Mouse (Mus musculus) brain, embryonic 14.5 days (tissue): Measurements from ENCODE around the gene Plxna4. TPM values are rescaled to one million over a fixed set of nuclear protein-coding genes. Genes with fewer than 3 reads are reported as not detected.

Experiments
- DNase-seq: peaks from one replicate; pipeline ENCODE4 v3.0.0-alpha.2; 2011; ENCODE audit warnings: low read depth
- CTCF ChIP-seq: fragments of 200-500 bp; IDR thresholded peaks from 2 replicates; pipeline ENCODE4 v1.5.1; 2012; ENCODE audit warnings: inconsistent platforms, mild to moderate bottlenecking, moderate library complexity, borderline replicate concordance; ENCODE audit not compliant: insufficient read depth, insufficient read length; ENCODE audit errors: extremely low read depth
- POLR2A ChIP-seq: fragments of 200-500 bp; IDR thresholded peaks from 2 replicates; pipeline ENCODE4 v1.6.1; 2012; ENCODE audit warnings: mild to moderate bottlenecking, inconsistent platforms, borderline replicate concordance; ENCODE audit not compliant: poor library complexity, insufficient read depth, insufficient read length, severe bottlenecking; ENCODE audit errors: extremely low read depth
- polyA plus RNA-seq: library from polyadenylated mRNA; depleted of rRNA; stranded (reverse); fragments of >200 nt; gene quantifications from 2 replicates; pipeline ENCODE4 v1.2.3, GENCODE M21; 2012

Gene Plxna4
- polyA plus RNA-seq, 1 experiment = 24.6 TPM

DNA sequence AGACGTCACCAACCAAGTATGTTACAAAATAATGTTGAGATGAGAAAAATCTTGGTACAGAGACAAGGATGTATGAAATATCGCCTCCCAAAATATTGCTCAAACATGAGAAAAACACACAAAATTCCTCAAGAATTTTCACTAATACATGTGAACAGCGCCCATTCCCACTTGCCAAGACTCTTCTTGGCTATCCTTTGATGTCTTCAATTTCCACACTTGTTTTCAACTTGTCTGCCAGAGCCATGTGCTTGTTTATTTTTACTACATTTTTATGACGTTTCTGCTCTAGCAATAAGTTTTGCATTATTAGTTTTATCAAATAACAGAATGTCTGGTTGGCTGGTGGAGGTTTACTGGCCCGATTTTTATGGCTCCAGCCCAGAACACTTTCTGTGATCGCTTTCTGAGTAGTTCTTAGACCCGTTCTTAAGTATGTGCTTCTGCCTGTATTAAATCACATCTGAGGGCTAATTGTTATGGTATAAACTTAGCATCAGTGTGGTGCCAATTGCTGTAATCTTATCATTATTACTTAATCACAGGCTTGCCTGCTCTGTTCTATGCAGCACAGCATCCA lies 224.4 kb downstream of the Plxna4 start:
- DNase-seq = peak; percentile 70
- no peak for TF ChIP-seq POLR2A

DNA sequence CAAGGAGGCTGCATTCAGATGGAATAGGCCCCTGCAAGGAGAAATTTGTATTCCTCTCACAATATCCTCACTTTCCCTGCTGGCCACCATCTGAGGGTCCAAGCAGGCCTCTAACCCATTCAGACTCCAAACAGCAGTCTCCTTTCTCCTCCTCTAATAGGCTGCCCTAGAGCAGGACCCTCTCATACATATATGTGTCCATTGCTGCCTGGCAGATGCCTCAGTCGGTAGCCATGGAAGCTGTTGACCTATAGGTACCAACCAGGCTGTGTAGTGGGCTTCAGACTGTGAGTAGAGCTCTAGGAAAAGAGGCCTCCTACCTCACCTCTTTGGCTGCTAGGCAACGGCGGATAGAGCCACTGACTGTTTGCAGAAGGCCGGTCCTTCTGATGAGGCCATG lies 225.6 kb downstream of the Plxna4 start:
- DNase-seq = peak; percentile 72

DNA sequence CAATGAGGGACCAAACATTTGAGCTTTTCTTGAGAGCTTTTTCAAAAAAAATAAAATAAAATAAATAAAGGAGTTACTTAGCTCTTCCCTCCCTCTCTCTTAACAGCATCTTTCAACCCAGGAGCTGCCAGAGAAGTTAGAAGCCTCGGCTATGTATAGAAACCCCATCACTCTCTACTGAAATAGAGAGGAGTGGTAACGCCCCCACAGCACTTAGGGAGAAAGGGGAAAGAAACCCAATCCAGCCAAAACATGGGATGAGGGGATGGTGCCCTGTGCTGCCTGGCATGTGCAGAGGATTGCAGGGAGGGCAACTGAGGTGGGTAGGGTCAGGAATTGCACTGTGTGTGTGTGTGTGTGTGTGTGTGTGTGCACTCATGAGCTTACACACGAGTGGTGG lies 228.3 kb downstream of the Plxna4 start:
- no peak for DNase-seq
- TF ChIP-seq CTCF (no peak), POLR2A (no peak)

More for the DNA sequence above, 225.6 kb downstream of the Plxna4 start:
- no peak for TF ChIP-seq POLR2A
- no peak for TF ChIP-seq CTCF

DNA sequence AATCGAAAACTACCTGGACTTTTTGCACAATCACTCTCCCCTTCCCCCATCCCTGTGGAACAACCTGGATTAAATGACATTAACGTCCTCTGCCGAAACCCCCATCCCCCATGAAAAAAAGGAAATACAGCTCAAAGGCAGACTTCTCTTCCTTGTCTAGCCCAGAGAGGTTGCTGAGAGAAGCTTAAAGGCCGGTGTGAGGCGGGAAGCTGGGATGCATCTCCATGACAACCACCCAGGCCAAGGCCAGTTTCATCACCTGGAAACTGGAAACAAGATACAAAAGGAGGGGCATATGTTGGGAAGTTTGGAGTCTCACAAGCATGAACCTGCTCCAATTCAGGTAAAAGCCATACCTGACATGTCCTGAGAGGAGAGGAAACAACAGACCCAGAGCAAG lies 230.5 kb downstream of the Plxna4 start:
- DNase-seq = peak; percentile 57
- TF ChIP-seq POLR2A (no peak), CTCF (no peak)

DNA sequence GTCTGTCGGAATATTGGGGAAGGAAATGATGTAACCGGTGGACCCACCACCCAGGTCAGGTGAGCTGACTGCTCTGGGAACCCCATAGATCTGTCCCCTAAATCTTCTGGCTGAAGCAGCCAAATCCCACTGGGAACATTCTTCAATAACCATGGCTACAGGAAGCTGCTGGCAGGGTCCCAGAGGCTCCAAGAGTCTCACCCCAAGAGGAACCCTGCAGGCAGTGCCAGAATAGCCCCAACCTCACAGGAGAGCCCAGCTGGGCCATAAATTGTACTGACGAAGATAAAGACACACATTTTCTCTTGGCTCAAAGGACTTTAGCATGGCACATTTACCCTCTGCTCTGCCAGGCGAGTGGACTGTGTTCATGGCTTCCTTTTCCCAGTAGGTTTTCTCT lies 232.4 kb downstream of the Plxna4 start:
- TF ChIP-seq CTCF (no peak), POLR2A (no peak)
- peak; percentile 53 for DNase-seq

DNA sequence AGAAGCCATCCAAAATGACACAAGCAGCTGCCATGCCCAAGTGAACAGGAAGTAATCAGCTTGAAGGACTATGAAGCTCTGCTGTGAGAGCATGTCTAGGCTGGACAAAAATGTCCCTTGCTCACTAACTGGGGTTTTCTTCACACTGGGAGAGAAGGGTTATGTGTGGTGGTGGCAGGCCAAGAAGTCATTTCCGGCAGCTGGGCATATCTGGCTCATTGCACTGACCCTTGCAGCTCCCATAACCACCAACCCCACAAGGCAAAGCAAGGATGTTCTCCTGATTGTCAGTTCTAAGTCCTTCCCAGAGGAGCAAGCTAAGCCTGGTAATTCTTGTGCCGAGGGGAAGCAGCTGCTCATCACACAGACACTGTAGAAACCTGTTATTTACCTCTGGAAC lies 239.0 kb downstream of the Plxna4 start:
- DNase-seq = no peak
- no peak for TF ChIP-seq POLR2A
- TF ChIP-seq CTCF = no peak

DNA sequence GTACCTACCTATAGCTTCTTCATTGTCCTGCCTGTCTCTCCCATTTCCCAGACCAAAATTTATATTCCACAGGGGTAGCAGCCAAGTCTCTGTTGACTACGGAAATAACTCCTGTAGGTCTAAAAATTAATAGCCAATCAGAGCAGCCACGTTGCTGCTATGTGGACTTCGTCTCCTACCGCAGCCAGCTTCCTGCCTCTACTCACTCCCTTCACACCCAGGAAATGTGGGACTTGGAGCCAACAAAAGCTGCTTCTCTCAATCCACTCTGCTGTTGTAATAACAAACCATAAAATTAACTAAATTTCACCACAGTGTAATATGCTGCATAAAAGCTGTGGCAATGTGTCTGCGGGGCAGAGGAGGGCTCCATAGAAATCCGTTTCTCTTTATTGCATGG lies 239.9 kb downstream of the Plxna4 start:
- TF ChIP-seq POLR2A (no peak), CTCF (no peak)
- no peak for DNase-seq

DNA sequence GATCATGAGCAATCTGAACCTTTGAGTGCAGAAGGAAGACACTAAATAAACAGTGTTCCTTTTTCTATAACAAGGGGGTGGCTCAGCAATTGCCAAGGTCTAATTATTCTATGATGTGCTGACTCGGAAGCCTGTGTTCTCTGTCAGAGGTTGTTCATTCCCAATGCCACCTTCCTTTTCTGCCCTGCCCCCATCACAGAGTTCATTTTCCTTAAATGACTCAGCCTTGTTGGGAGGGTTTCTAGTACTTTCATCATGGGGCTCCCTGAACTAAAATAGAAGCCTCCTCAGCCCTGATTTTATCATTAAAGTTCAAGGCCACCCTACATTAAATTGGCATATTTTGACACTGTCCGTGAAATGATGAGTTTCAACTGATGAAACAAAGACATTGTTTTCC lies 242.0 kb downstream of the Plxna4 start:
- DNase-seq = no peak
- TF ChIP-seq POLR2A = no peak
- no peak for TF ChIP-seq CTCF

DNA sequence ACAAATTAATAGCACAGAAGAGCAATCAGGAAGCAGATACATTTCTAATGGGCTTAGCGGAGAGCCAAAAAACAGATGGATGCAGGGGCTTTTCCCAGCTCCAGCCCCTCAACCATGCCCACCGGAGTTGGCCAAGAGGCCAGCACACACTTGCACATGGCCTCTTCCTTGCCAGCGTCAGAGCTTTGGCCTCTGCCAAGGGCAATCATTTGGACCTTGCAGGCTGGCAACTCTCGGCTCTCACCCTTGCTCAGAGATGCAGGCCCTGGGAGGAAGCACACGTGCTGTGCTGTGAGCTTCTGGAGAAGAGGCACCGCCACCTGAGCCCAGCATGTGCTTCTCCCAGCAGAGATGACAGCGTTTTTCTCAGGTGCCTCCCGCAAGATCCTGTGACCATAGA lies 245.3 kb downstream of the Plxna4 start:
- no peak for TF ChIP-seq CTCF
- TF ChIP-seq POLR2A = no peak
- DNase-seq = peak; percentile 27

DNA sequence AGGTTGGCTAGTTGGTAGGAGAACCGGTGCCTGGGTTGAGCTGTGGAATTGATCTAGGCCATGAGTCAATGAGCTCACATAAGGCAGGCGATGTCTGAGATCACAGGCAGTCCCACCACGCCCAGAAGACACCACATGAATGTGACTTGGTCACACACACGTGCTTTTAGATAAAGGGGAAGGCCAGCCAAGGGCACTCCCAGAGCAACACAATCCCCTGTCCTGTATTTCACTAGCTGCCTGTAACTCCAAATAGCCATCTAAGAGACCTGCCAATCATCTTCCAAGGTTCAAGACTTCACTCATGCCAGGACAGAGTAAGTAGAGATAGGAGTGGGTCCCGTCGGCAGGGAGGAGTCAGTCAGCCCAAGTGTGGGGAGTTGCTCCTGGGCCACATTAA lies 245.7 kb downstream of the Plxna4 start:
- no peak for DNase-seq
- no peak for TF ChIP-seq CTCF
- no peak for TF ChIP-seq POLR2A

DNA sequence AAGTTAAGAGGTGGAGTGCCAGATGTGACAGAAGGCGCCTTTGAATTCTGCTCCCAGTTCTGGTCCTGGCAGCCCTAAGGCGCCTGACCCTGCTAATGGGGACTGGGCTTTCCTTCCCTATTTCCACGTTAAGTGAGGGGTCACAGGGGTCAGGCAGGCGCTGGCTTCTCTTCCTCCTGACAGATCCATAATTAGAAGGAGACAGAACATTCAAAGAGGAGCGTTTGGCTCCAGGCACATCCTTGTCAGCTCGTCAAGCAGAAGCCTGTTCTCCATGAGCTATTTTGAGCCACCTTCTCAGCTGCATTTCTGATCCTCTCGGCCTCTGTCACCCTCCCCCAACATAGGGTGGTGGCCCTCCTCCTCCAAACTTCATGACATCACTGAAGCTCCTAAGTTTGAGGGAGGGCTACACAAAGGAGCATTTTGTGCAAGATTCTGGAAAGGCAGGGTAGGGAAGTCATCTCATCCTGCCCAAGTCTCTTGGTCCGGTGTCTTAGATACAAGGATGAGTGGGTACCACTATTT lies 249.5 kb downstream of the Plxna4 start:
- DNase-seq = no peak
- no peak for TF ChIP-seq CTCF
- TF ChIP-seq POLR2A = no peak

DNA sequence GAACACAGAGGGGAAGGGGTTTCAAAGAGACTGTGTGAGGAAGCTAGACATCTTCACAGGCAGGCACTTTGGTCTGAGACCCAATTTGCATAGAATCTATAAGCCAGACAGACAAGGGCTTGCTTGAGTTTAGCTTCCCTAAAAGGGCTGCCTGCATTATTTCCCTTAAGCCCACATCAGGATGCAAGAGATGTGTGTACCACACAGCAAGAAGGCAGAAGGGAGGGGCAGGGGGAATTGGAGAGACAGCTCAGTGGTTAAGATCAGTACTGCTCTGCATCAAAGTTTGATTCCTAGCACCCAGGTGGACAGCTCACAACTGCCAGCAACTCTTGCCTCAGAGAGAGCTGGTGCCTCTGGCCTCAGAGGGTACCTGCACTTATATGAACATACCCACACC lies 256.7 kb downstream of the Plxna4 start:
- TF ChIP-seq POLR2A (no peak), CTCF (no peak)
- DNase-seq = peak; percentile 44
